Mouse (Mus musculus): ENCODE data around the gene Zkscan17. TPM values are rescaled to one million over a fixed set of nuclear protein-coding genes. Genes with fewer than 3 reads are reported as not detected.

Gene Zkscan17
- polyA plus RNA-seq, 1 experiment from 2014 or later = 29.1 TPM

GRCm38 (mm10) chr11:59514381-59514780 lies 12.2 kb downstream of the Zkscan17 start:
- no peak overlapping the region for H3K27ac ChIP-seq (replicated peaks)
- no peak overlapping the region for H3K9ac ChIP-seq (replicated peaks)
- 74% methylated on average over 6 of the region's 6 CpGs for WGBS
- no peak overlapping the region for H3K4me3 ChIP-seq
- no peaks in the 10 kb centered on the region for H3K4me1 ChIP-seq
- 0 out of 2 replicates have a peak, but pooled peaks cover 12% of the 10 kb centered on the region for H3K36me3 ChIP-seq
- no peaks in the 10 kb centered on the region for H3K9me3 ChIP-seq
- no peak overlapping the region for H3K4me2 ChIP-seq (replicated peaks)
- H3K27me3 ChIP-seq = no peaks in the 10 kb centered on the region
- ATAC-seq (ENCODE audit: low FRiP score, low read depth) = no peak

- Histone ChIP-seq H3K9me3 (no peaks in the 10 kb centered on the region), H3K27me3 (no peaks in the 10 kb centered on the region), H3K9ac (replicated peaks) (no peak overlapping the region), H3K4me2 (replicated peaks) (no peak overlapping the region), H3K27ac (replicated peaks) (no peak overlapping the region), H3K4me3 (no peak overlapping the region), H3K4me1 (no peaks in the 10 kb centered on the region), H3K36me3 (peaks cover 18% of the 10 kb centered on the region; the same call in 1 of the 2 replicates)
- WGBS = 95% methylated on average over 3 of the region's 3 CpGs
- ATAC-seq (ENCODE audit: low FRiP score, low read depth) = no peak
Measured at GRCm38 (mm10) chr11:59513556-59513955, 13.0 kb downstream of the Zkscan17 start.

- Histone ChIP-seq H3K4me1 (peaks cover 2% of the 10 kb centered on the region), H3K27ac (replicated peaks) (no peak overlapping the region)
Measured at GRCm38 (mm10) chr11:59512733-59513132, 13.8 kb downstream of the Zkscan17 start.

GRCm38 (mm10) chr11:59511558-59511957 lies 15.0 kb downstream of the Zkscan17 start:
- Histone ChIP-seq H3K27me3 (no peaks in the 10 kb centered on the region), H3K9ac (replicated peaks) (no peak overlapping the region), H3K4me1 (peaks cover 13% of the 10 kb centered on the region), H3K4me3 (no peak overlapping the region), H3K9me3 (no peaks in the 10 kb centered on the region), H3K36me3 (peaks cover 19% of the 10 kb centered on the region; the same call in 1 of the 2 replicates), H3K4me2 (replicated peaks) (no peak overlapping the region), H3K27ac (replicated peaks) (no peak overlapping the region)
- WGBS = 33% methylated on average over 1 of the region's 1 CpGs
- no peak for ATAC-seq (ENCODE audit: low FRiP score, low read depth)

More at GRCm38 (mm10) chr11:59512733-59513132, 13.8 kb downstream of the Zkscan17 start:
- Histone ChIP-seq H3K4me2 (replicated peaks) (no peak overlapping the region), H3K4me3 (no peak overlapping the region), H3K9ac (replicated peaks) (no peak overlapping the region), H3K36me3 (peaks cover 19% of the 10 kb centered on the region; the same call in 1 of the 2 replicates), H3K27me3 (no peaks in the 10 kb centered on the region), H3K9me3 (no peaks in the 10 kb centered on the region)
- WGBS = 90% methylated on average over 10 of the region's 10 CpGs
- ATAC-seq (ENCODE audit: low FRiP score, low read depth) = no peak

- Histone ChIP-seq H3K9ac (replicated peaks) (peak overlapping the region; percentile 84), H3K4me2 (replicated peaks) (peak overlapping the region; percentile 70), H3K27me3 (no peaks in the 10 kb centered on the region), H3K4me1 (peaks cover 21% of the 10 kb centered on the region), H3K36me3 (peaks cover 45% of the 10 kb centered on the region), H3K9me3 (no peaks in the 10 kb centered on the region), H3K4me3 (peak overlapping the region; percentile 58), H3K27ac (replicated peaks) (peak overlapping the region; percentile 87)
- ATAC-seq (ENCODE audit: low FRiP score, low read depth) = peak; percentile 39
- under 1% methylated on average over 14 of the region's 14 CpGs for WGBS
Measured at GRCm38 (mm10) chr11:59506713-59507074, 19.9 kb downstream of the Zkscan17 start.

DNA sequence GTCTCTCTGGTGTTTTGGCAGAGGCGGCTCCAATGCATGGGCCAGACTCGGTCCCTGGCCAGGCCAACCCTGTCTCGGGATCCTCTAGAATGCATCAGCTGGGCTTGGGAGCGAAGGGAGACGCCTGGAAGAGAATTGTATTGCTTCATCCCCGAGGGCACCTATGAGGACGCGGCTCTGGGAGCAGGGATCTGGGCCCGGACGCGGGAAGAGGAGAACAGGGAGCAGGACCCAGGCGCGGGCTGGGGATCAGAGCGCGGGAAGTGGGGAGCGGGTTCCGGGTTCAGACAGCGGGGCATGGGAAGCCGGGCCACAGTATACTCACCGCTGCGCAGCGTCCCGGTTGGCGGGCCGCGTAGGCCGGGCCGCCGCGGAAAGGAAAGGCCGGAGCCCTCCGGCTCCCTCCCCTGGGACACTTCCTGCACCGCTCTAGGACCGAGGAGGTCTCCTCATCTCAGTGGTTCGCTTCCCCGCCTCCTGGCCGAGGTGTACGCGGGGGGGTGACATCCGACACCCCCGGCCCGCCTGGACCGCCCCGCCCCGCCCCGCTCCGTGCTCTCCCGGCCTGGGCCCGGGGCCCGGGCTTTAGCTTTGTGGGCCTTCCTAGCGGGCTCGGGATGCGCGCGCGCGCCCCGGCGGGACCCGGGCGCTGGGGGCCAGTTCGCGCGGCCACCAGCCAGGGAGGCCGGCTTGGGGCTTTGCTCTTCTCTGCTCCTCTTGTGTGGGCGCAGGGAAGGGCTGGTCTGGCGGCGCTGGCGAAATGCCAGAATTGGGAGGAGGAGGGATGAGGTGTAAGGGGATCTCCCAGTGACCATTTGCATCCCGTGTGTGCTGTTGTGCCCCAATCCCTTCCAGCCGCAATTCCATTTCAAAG lies 20.5 kb downstream of the Zkscan17 start:
- under 1% methylated on average over 69 of the region's 71 CpGs for whole genome bisulfite sequencing
- Histone ChIP-seq H3K27me3 (no peaks in the 10 kb centered on the region), H3K9me3 (no peaks in the 10 kb centered on the region), H3K4me1 (peaks cover 21% of the 10 kb centered on the region), H3K4me3 (peak overlapping the region; percentile 58), H3K27ac (replicated peaks) (peak overlapping the region; percentile 87), H3K36me3 (peaks cover 45% of the 10 kb centered on the region), H3K9ac (replicated peaks) (peak overlapping the region; percentile 84), H3K4me2 (replicated peaks) (peak overlapping the region; percentile 70)
- peak; percentile 93 for ATAC-seq (ENCODE audit: low FRiP score, low read depth)

GRCm38 (mm10) chr11:59505351-59505838 lies 21.2 kb downstream of the Zkscan17 start:
- no peaks in the 10 kb centered on the region for H3K9me3 ChIP-seq
- H3K4me2 ChIP-seq (replicated peaks) = peak overlapping the region; percentile 70
- no peaks in the 10 kb centered on the region for H3K27me3 ChIP-seq
- H3K9ac ChIP-seq (replicated peaks) = peak overlapping the region; percentile 84
- peak; percentile 50 for ATAC-seq (ENCODE audit: low FRiP score, low read depth)
- WGBS = under 1% methylated on average over 21 of the region's 21 CpGs
- H3K4me1 ChIP-seq = peaks cover 21% of the 10 kb centered on the region
- peak overlapping the region; percentile 87 for H3K27ac ChIP-seq (replicated peaks)
- H3K36me3 ChIP-seq = peaks cover 49% of the 10 kb centered on the region
- H3K4me3 ChIP-seq = peak overlapping the region; percentile 58

- H3K36me3 ChIP-seq = peaks cover 71% of the 10 kb centered on the region
- no peaks in the 10 kb centered on the region for H3K9me3 ChIP-seq
- ATAC-seq (ENCODE audit: low FRiP score, low read depth) = no peak
- H3K9ac ChIP-seq (replicated peaks) = no peak overlapping the region
- no peak overlapping the region for H3K4me2 ChIP-seq (replicated peaks)
- 94% methylated on average over 5 of the region's 5 CpGs for WGBS
- H3K4me3 ChIP-seq = no peak overlapping the region
- no peaks in the 10 kb centered on the region for H3K27me3 ChIP-seq
- no peak overlapping the region for H3K27ac ChIP-seq (replicated peaks)
- H3K4me1 ChIP-seq = peaks cover 13% of the 10 kb centered on the region
Measured at GRCm38 (mm10) chr11:59501978-59502700, 24.4 kb downstream of the Zkscan17 start.

- no peak overlapping the region for H3K9ac ChIP-seq (replicated peaks)
- H3K4me1 ChIP-seq = no peaks in the 10 kb centered on the region
- no peak overlapping the region for H3K4me3 ChIP-seq
- WGBS = 94% methylated on average over 7 of the region's 7 CpGs
- H3K27me3 ChIP-seq = no peaks in the 10 kb centered on the region
- no peak overlapping the region for H3K4me2 ChIP-seq (replicated peaks)
- no peak for ATAC-seq (ENCODE audit: low FRiP score, low read depth)
- H3K36me3 ChIP-seq = peaks cover 94% of the 10 kb centered on the region
- H3K27ac ChIP-seq (replicated peaks) = no peak overlapping the region
- no peaks in the 10 kb centered on the region for H3K9me3 ChIP-seq
Measured at GRCm38 (mm10) chr11:59497747-59498146, 28.8 kb downstream of the Zkscan17 start.

- H3K27ac ChIP-seq (replicated peaks) = no peak overlapping the region
- no peak overlapping the region for H3K9ac ChIP-seq (replicated peaks)
- H3K4me1 ChIP-seq = no peaks in the 10 kb centered on the region
- no peaks in the 10 kb centered on the region for H3K27me3 ChIP-seq
- no peak overlapping the region for H3K4me3 ChIP-seq
- peaks cover 94% of the 10 kb centered on the region for H3K36me3 ChIP-seq
- 91% methylated on average over 6 of the region's 6 CpGs for WGBS
- ATAC-seq (ENCODE audit: low FRiP score, low read depth) = no peak
- H3K4me2 ChIP-seq (replicated peaks) = no peak overlapping the region
- H3K9me3 ChIP-seq = no peaks in the 10 kb centered on the region
Measured at GRCm38 (mm10) chr11:59496672-59497310, 29.8 kb downstream of the Zkscan17 start.

DNA sequence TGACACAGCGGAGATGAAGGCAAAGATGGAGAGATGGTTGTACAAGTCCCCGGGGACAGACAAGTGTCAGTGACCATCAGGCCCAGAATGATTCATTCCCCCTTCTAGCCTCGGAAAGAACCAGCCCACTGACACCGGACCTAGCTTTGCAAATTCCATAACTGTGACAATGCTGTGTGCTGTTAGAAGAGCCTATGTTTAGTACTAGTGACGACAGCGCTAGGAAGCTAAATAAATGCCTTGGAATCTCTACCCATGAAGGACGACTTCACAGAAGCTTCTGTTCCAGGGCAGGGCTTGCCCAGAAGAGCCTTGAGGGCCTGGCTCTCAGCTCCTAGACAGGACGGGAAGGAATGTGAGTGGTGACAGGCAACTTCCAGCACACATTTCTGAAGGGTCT lies 40.3 kb downstream of the Zkscan17 start:
- Histone ChIP-seq H3K27ac (replicated peaks) (no peak overlapping the region), H3K4me3 (no peak overlapping the region), H3K4me1 (no peaks in the 10 kb centered on the region), H3K4me2 (replicated peaks) (no peak overlapping the region), H3K27me3 (no peaks in the 10 kb centered on the region), H3K9ac (replicated peaks) (no peak overlapping the region), H3K36me3 (peaks cover 64% of the 10 kb centered on the region), H3K9me3 (no peaks in the 10 kb centered on the region)
- ATAC-seq (ENCODE audit: low FRiP score, low read depth) = no peak
- WGBS = 88% methylated on average over 8 of the region's 8 CpGs

Measured in midbrain, embryonic 12.5 days (tissue).